Mouse (Mus musculus): ENCODE measurements around the gene A430078G23Rik.

- TF ChIP-seq MAFK (IDR thresholded peaks at IDR 0.05; ENCODE audit: insufficient read depth, low read depth, low read length) (no peak), CHD2 (IDR thresholded peaks at IDR 0.05; ENCODE audit: low read depth, low read length) (no peak), HCFC1 (IDR thresholded peaks at IDR 0.05; ENCODE audit: borderline replicate concordance, insufficient read depth, low read length) (no peak), ZNF384 (IDR thresholded peaks at IDR 0.05; ENCODE audit: low read depth, low read length) (no peak), ZC3H11A (IDR thresholded peaks at IDR 0.05; ENCODE audit: borderline replicate concordance, low read depth, low read length) (no peak)
These were observed 68.3 kb downstream of the A430078G23Rik start for GRCm38 (mm10) chr8:3421507-3421906.

Measured in ES-E14 (cell line).